Mouse (Mus musculus): ENCODE measurements around the gene Olfr93. TPM values are rescaled to one million over a fixed set of nuclear protein-coding genes. Genes with fewer than 3 reads are reported as not detected.
"Not testable (repeated sequence)": the region's sequence is repeated elsewhere in the genome, so short reads cannot be mapped to it uniquely, and the experiment has no call there.

The Olfr93 gene
- polyA plus RNA-seq, 1 experiment = not detected

DNA sequence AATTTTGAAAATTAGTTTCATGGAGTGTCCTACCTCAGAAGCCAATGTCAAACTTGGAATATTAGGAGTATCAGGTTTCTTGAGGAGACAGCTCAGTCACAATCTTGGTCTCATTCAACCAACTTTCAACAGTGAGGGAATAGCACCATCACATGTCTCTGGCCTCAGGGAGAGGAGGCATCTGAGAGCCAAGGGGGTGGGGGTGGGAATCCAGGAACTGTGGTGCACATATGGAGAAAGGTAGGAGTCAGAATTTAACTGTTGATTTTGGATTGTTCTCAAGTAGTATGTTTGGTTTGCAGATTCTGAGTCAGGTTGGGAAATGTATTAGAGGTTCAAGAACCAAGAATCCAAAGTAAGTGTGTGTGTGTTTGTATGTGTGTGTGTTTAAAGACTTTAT, 31.7 kb upstream of the Olfr93 start:
- Histone ChIP-seq H3K27ac (ENCODE audit: insufficient read depth, low read depth, low read length) (no peak overlapping the region), H3K27me3 (replicated peaks; ENCODE audit: control insufficient read depth, insufficient read depth, low read length) (no peaks in the 10 kb centered on the region; the same call in 1 of the 2 replicates), H3K4me3 (ENCODE audit: insufficient read depth, low read depth, low read length) (no peak overlapping the region), H3K4me1 (ENCODE audit: control insufficient read depth, insufficient read depth, low read length) (no peaks in the 10 kb centered on the region), H3K36me3 (ENCODE audit: control insufficient read depth, insufficient read depth, low read length) (no peaks in the 10 kb centered on the region)
- TF ChIP-seq POLR2A (IDR thresholded peaks at IDR 0.05; ENCODE audit: low read depth, low read length) (no peak), CTCF (conservative IDR thresholded peaks at IDR 0.05; ENCODE audit: insufficient read depth, insufficient read length, low read depth, low read length) (no peak)
- no peak for DNase-seq

DNA sequence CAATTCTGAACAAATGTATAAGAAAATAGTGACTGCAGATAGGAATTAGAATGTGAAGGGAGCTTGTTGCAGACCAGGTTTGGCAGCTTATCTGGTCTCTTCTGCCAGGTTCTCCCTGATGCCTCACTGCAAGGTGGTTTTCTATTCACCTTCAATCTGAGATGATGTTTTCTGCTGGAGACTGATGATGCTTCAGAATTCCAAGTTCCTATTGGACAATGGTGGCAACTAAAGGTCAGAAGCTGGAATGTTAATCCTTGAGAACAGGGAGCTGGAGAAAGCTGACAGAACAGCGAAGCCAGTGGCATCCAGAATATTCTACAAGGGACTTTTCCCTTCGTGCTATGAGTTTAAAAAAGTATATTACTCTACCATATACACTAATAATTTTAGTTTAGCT, 29.4 kb upstream of the Olfr93 start:
- 40% methylated on average over 2 of the region's 2 CpGs for WGBS
- peak; percentile 82 for DNase-seq
- H3K36me3 ChIP-seq (ENCODE audit: control insufficient read depth, insufficient read depth, low read length) = no peaks in the 10 kb centered on the region
- no peaks in the 10 kb centered on the region; the same call in 1 of the 2 replicates for H3K27me3 ChIP-seq (replicated peaks; ENCODE audit: control insufficient read depth, insufficient read depth, low read length)
- H3K27ac ChIP-seq (ENCODE audit: insufficient read depth, low read depth, low read length) = no peak overlapping the region
- TF ChIP-seq CTCF (conservative IDR thresholded peaks at IDR 0.05; ENCODE audit: insufficient read depth, insufficient read length, low read depth, low read length) = no peak
- no peak for TF ChIP-seq POLR2A (IDR thresholded peaks at IDR 0.05; ENCODE audit: low read depth, low read length)
- no peaks in the 10 kb centered on the region for H3K4me1 ChIP-seq (ENCODE audit: control insufficient read depth, insufficient read depth, low read length)
- H3K4me3 ChIP-seq (ENCODE audit: insufficient read depth, low read depth, low read length) = no peak overlapping the region

DNA sequence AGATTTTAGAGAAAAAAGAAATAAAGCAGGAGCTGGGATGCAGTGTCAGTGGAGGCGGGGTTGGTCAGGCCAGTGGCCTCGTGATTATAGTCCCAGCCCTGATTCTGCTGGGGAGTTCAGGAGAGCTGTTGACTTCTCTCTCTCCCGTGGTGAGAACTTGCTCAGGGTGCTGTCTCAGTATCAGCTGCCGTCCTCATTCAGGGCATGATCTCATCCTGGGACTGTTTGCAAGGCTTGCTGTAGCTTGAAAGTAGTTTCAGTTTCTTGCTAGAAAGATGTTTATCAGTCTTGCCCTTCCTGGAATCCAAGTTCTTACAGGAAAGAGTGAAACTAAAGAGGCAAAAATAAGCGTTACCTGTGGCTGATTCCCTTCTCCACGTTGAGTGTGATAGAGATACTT, 24.2 kb upstream of the Olfr93 start:
- 31% methylated on average over 6 of the region's 6 CpGs for WGBS

DNA sequence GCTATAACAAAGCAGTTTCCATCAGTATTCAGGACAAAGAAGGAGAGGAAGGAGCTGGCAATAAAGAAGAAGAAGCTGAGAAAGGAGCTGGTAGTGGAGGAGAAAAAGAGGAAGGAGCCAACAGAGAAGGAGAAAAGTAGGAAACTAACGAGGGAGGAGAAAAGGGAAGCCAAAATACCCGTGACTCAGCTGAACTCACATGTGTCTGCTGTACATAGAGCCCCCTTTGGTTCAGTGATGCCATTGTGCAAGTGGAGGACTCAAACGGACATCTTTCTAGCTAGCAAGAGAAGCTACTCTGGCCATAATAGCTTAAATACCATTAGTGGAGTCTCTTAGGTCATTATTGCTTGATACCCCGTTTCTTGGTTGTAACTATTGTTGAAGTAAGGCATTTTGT, 29.9 kb downstream of the Olfr93 start:
- H3K36me3 ChIP-seq (ENCODE audit: control insufficient read depth, insufficient read depth, low read length) = not testable (repeated sequence)

More for the DNA sequence above, 24.2 kb upstream of the Olfr93 start:
- TF ChIP-seq CTCF (conservative IDR thresholded peaks at IDR 0.05; ENCODE audit: insufficient read depth, insufficient read length, low read depth, low read length) = no peak
- no peak for TF ChIP-seq POLR2A (IDR thresholded peaks at IDR 0.05; ENCODE audit: low read depth, low read length)
- H3K4me1 ChIP-seq (ENCODE audit: control insufficient read depth, insufficient read depth, low read length) = no peaks in the 10 kb centered on the region
- no peak overlapping the region for H3K27ac ChIP-seq (ENCODE audit: insufficient read depth, low read depth, low read length)
- no peaks in the 10 kb centered on the region for H3K36me3 ChIP-seq (ENCODE audit: control insufficient read depth, insufficient read depth, low read length)
- no peaks in the 10 kb centered on the region; the same call in 1 of the 2 replicates for H3K27me3 ChIP-seq (replicated peaks; ENCODE audit: control insufficient read depth, insufficient read depth, low read length)
- DNase-seq = no peak
- H3K4me3 ChIP-seq (ENCODE audit: insufficient read depth, low read depth, low read length) = no peak overlapping the region

DNA sequence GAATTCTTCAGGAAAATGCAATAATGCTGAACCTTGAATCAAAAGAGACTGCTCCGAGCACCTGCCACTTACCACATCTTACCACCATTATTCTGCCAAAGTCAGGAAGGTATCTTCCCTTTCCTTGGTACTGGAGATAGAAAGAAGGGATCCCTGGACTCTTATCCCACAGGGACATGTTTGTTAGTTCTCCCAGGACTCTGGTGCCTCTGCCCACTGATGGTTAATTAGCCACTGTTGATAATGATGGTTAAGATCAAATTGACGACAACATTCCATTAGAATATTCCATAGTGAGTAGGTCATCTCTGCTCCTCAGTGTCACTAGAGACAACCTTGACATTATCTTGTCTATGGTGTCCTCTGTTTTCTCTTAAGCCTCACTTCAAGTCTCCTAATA, 41.3 kb downstream of the Olfr93 start, which contains the start of gene Olfr92:
Gene Olfr92 (minus strand): TSS at position 101 of the 400 bp plus-strand sequence.
- no peak for DNase-seq
- TF ChIP-seq CTCF (conservative IDR thresholded peaks at IDR 0.05; ENCODE audit: insufficient read depth, insufficient read length, low read depth, low read length) = no peak
- no peak for TF ChIP-seq POLR2A (IDR thresholded peaks at IDR 0.05; ENCODE audit: low read depth, low read length)
- Histone ChIP-seq H3K27ac (ENCODE audit: insufficient read depth, low read depth, low read length) (no peak within 1 kb of the TSS), H3K4me1 (ENCODE audit: control insufficient read depth, insufficient read depth, low read length) (no peaks in the 10 kb centered on the region), H3K27me3 (replicated peaks; ENCODE audit: control insufficient read depth, insufficient read depth, low read length) (no peaks in the 10 kb centered on the region), H3K36me3 (ENCODE audit: control insufficient read depth, insufficient read depth, low read length) (no peaks in the 10 kb centered on the region), H3K4me3 (ENCODE audit: insufficient read depth, low read depth, low read length) (no peak within 1 kb of the TSS)
- 87% methylated on average over 2 of the region's 2 CpGs for WGBS

More for the DNA sequence above, 29.9 kb downstream of the Olfr93 start:
- not testable (repeated sequence) for H3K27ac ChIP-seq (ENCODE audit: insufficient read depth, low read depth, low read length); DNase-seq; H3K4me1 ChIP-seq (ENCODE audit: control insufficient read depth, insufficient read depth, low read length); H3K27me3 ChIP-seq (replicated peaks; ENCODE audit: control insufficient read depth, insufficient read depth, low read length); H3K4me3 ChIP-seq (ENCODE audit: insufficient read depth, low read depth, low read length)
- WGBS = 68% methylated on average over 4 of the region's 4 CpGs

DNA sequence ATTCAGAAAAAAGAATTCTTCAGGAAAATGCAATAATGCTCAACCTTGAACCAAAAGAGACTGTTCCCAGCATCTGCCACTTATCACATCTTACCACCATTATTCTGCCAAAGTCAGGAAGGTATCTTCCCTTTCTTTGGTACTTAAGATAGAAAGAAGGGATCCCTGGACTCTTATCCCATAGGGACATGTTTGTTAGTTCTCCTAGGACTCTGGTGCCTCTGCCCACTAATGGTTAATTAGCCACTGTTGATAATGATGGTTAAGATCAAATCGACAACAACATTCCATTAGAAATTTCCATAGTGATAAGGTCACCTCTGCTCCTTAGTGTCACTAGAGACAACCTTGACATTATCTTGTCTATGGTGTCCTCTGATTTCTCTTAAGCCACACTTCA, 63.1 kb downstream of the Olfr93 start, which contains the start of gene Olfr91:
Gene Olfr91 (minus strand): TSS at position 101 of the 400 bp plus-strand sequence.
- no peaks in the 10 kb centered on the region for H3K4me1 ChIP-seq (ENCODE audit: control insufficient read depth, insufficient read depth, low read length)
- DNase-seq = no peak
- H3K27me3 ChIP-seq (replicated peaks; ENCODE audit: control insufficient read depth, insufficient read depth, low read length) = no peaks in the 10 kb centered on the region; the same call in 1 of the 2 replicates
- TF ChIP-seq CTCF (conservative IDR thresholded peaks at IDR 0.05; ENCODE audit: insufficient read depth, insufficient read length, low read depth, low read length) (no peak), POLR2A (IDR thresholded peaks at IDR 0.05; ENCODE audit: low read depth, low read length) (no peak)
- no peak within 1 kb of the TSS for H3K27ac ChIP-seq (ENCODE audit: insufficient read depth, low read depth, low read length)
- no peaks in the 10 kb centered on the region for H3K36me3 ChIP-seq (ENCODE audit: control insufficient read depth, insufficient read depth, low read length)
- no peak within 1 kb of the TSS for H3K4me3 ChIP-seq (ENCODE audit: insufficient read depth, low read depth, low read length)
- 92% methylated on average over 1 of the region's 1 CpGs for WGBS

DNA sequence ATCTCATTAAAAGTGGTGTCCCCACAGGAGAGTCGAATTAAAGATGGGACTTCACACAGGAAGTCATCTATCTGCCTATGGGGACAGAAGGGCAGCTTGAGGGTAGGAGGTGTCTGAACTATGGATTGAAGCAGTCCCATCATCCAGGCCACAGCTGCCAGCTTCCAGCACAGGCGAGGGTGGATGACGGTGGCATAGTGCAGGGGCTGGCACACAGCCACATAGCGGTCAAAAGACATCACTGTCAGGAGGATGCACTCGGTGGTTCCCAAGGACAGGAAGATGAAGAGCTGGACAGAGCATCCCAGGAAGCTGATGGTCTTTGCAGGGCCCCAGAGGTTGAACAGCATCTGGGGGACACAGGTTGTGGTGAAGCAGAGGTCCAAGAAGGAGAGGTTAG, 68.0 kb downstream of the Olfr93 start:
- WGBS = 58% methylated on average over 5 of the region's 5 CpGs
- no peak overlapping the region for H3K27ac ChIP-seq (ENCODE audit: insufficient read depth, low read depth, low read length)
- no peak for DNase-seq
- H3K4me3 ChIP-seq (ENCODE audit: insufficient read depth, low read depth, low read length) = no peak overlapping the region
- no peak for TF ChIP-seq CTCF (conservative IDR thresholded peaks at IDR 0.05; ENCODE audit: insufficient read depth, insufficient read length, low read depth, low read length)
- no peak for TF ChIP-seq POLR2A (IDR thresholded peaks at IDR 0.05; ENCODE audit: low read depth, low read length)
- H3K36me3 ChIP-seq (ENCODE audit: control insufficient read depth, insufficient read depth, low read length) = no peaks in the 10 kb centered on the region
- H3K27me3 ChIP-seq (replicated peaks; ENCODE audit: control insufficient read depth, insufficient read depth, low read length) = no peaks in the 10 kb centered on the region; the same call in 1 of the 2 replicates
- H3K4me1 ChIP-seq (ENCODE audit: control insufficient read depth, insufficient read depth, low read length) = no peaks in the 10 kb centered on the region

Data from kidney, adult 2 months (tissue).